Mouse (Mus musculus) adrenal gland (tissue): ENCODE results near the gene Pvalb.

Source experiments
- intact Hi-C: fragments of 180-260 bp; cut with DNase I; formaldehyde crosslinking; loops from one replicate; pipeline ENCODE4 v1.15.1; 2025

Gene Pvalb

GRCm38 (mm10) chr15:78169566-78169965 is 36.6 kb downstream of the Pvalb start:
- intact Hi-C loops, result no loop called here

DNA sequence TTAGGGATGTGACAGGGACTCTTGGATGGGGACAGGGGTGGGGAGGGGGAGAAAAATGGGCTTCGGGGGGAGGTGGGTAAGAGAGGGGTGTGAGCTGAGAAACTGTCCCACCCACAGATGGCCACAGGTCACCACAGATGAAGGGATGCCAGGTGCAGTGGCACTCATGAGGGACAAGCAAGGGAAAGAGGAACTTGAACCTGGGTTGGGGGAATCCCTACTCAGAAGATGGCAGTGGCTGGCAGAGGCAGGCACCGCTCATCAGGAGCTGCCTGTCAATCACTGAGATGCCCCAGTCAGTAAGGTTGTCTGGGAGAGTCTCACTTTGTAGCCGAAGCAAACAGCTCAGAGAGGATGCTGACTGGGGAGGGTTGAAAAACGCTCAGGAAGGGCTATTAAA is 40.9 kb downstream of the Pvalb start:
- intact Hi-C loops, result no loop called here

DNA sequence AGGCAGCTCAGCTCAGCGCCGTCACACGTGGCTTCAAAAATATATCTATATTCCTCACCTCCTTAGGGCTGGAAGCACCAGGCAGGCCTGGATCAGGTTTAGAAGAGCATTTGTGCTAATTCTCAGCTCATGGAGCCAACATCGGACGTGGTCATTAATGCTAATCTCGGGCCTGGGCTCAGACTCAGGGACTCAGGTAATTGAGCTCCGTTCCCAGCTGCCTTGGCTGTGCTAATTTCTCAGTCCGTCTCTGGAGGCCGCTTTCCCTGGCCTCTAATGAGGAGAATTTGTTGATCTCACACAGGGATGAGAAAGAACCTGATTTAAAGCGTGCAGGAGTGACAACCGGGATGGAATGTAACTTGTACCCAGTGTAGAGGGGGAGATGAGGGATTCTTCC is 41.7 kb downstream of the Pvalb start:
- intact Hi-C loops, result no loop called here

DNA sequence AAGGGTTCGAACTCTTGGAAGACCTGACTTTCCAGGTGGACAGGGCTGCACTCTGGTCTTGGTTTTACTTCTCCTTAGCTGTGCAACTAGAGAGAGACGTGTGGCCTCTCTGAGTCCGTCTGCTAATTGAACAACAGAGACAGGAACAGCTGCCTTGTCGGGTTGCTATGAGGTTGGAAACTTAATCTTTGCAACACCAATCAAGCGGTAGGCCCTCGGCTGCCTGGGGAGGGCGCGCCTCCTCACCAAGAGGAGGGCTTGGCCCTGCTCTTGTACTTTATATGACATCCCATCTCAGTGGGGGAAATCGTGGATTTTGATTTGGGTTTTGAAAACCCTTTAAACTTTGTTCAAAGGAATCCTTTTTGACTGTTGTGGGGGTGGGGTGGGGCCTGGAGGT is 44.3 kb downstream of the Pvalb start:
- intact Hi-C loops, result no loop called here

DNA sequence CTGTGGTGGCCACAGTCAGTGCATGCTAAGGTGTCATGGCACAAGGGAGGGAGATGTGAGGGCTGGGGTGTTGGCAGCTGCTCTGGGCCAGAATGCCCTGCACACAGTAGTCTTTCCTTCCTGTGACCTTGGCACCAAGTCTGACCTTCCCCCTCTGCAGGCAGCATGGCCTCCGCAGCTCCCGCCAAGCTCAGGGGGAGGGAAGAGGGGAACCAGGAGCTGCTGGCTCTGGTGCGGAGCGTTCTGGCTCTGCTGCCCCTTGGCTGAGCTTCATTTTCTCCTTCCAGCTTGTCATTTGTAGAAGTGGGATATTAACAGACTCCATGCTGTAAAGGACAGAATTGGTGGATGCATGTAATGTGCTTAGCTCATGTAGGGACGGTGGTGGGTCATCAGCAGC is 47.9 kb downstream of the Pvalb start:
- intact Hi-C loops, result no loop called here

- intact Hi-C loops, result no loop called here
These were observed 48.4 kb downstream of the Pvalb start for GRCm38 (mm10) chr15:78157824-78158223.

GRCm38 (mm10) chr15:78157330-78157729 is 48.9 kb downstream of the Pvalb start:
- intact Hi-C loops, result no loop called here

GRCm38 (mm10) chr15:78155421-78155820 is 50.8 kb downstream of the Pvalb start:
- intact Hi-C loops, result no loop called here

DNA sequence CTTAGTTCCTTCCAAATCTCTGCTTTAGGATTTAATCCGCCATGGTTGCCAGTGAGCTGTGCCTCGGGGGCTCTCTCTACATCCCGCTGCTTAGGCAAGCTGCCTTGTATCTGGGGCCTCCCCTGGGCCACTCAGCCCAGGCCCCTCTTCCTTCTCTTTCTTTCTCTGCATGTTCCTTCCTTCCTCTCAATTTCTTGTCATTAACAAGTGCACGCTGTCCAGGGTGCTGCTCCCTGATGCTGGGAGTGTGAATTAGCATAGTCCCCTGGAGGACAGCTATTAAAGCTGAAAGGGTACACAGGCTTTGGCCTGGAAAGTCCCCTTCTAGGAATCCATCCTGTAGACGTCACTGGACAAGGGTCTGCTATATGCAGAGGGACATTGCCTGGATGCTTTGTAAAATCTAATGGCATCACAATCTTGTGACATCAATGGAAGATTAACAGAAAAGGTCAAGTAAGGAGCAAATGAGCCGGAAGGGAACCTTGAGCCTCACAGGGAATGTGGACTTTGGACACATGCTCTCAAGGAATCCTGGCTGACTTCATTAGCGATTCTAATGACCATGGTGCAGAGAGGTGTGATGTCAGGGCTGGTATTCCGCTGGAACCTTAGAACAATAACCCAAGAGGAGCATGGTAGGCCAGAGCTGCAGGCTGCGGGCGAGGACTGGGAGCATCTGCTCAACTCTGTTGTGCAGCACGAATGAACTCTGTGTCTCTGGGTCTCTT is 53.0 kb downstream of the Pvalb start:
- intact Hi-C loops, result no loop called here

GRCm38 (mm10) chr15:78148565-78148964 is 57.6 kb downstream of the Pvalb start:
- intact Hi-C loops, result loop anchor here (10.0 kb wide), 1 partner anchor 154 kb away; no protein-coding TSS in a partner anchor
